Mouse (Mus musculus): ENCODE measurements at regions not wholly inside any gene's neighbourhood (a gene's known extent, or its start where the extent isn't known, plus 50 kb on each side); places are given as distances from the start of the nearest gene placed in this dataset.

DNA sequence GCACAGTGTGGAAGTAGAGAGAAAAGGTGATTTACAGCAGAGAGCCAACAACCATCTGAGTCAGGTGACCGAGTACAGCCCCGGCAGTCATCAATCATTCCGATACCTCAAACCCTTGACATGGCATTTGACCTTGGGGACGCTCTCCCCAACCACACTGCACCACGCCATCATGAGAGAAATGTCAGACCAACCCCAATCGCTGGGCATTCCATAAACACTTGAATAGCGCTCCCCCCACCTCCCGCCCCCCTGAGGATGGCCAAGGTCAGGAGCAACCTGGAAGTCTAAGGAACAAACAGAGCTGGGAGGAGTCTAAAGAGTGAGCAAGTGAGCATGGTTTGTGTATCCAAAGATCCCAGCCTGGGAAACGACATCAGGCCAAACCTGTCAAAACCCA lies 198.2 kb upstream of the Srrm4 start:
- no peak for DNase-seq (ENCODE audit: low spot score in 2 of 2)

DNA sequence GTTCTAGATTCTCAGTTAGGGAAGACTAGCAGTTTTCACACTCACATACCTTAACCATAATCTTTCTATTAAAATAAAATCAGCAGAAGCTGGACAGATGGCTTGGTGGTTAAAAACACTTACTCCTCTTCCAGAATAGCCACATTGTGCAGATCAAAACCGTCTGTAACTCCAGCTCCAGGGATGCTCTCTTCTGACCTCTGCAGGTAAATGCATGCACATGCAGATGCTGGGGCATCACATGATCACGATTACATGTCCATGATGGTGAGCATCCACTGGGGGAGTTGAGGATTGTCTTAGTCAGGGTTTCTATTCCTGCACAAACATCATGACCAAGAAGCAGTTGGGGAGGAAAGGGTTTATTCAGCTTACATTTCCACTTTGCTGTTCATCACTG lies 184.8 kb upstream of the Srrm4 start:
- no peak for DNase-seq (ENCODE audit: low spot score in 2 of 2)

DNA sequence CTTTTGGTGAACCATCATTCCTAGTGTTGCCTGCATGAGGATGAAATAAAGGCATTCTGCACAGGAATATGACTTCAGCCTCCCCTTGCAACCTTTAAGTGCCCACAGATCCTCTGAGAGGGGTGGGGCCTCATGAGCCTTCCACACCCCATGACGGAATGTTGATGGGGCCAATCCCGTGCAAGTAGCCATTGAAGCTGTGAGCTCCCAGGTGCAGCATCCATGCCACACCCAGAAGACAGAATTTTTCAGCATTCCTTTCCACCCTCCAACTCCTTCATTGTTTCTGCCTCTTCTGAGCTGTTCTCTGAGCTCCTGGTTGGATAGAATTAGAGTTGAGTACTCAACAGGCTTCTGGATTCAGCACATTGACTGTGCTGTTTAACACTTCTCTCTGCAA lies 174.6 kb upstream of the Srrm4 start:
- no peak for DNase-seq (ENCODE audit: low spot score in 2 of 2)

DNA sequence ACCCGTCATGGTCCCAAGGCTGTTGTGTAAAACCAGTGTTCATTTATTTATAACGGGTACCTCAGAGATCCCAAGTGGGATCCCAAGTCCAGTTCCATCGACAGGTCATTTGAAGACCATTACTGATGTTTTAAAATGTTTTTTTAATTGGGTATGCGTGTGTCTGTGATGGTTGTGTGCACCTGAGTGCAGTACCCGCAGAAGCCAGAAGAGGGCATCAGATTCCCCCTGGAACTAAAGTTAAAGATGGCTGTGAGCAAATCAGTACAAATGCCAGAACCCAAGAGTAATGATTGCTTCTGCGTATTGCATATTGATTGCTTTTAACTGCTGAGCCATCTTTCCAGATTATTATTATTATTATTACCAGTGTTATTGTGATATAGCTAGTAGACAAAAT lies 169.7 kb upstream of the Srrm4 start:
- no peak for DNase-seq (ENCODE audit: low spot score in 2 of 2)

DNA sequence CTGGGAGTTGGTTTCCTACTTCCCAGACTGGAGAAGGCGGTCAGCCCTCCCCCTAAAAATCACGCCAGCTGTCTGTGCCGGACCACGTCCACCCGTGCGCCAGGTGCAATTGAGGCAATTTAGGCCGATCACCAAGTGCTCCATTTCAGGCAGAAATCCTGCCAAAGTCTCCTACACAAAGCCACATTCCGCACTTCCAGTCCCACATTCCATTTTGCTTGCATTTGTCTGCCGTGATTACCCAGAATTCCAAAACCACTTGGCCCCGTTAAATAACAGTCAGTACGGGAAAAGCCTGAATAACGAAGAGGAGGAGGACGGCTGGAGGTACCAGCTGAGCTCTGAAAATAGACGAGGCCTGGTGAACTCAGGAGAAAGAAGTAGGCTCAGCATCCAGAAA lies 167.1 kb upstream of the Srrm4 start:
- DNase-seq (ENCODE audit: low spot score in 2 of 2), result peak; percentile 47 to 57

DNA sequence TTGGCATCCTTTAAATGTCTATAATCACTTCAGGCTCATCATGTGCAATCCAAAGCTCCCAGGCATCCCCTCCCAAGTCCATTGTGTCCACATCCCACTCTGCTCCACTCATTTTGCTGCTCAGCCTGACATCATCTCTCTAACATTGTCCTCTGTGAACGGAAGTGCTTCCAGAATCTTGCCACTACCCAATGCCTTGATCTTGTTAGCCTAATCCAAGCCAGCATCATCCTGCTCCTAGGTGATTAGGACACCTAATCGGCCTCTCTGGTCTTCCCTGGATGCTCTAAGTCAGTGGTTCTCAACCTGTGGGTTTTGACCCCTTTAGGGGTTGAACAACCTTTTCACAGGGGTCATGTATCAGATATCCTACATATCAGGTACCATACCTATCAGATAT lies 161.3 kb upstream of the Srrm4 start:
- no peak for DNase-seq (ENCODE audit: low spot score in 2 of 2)

DNA sequence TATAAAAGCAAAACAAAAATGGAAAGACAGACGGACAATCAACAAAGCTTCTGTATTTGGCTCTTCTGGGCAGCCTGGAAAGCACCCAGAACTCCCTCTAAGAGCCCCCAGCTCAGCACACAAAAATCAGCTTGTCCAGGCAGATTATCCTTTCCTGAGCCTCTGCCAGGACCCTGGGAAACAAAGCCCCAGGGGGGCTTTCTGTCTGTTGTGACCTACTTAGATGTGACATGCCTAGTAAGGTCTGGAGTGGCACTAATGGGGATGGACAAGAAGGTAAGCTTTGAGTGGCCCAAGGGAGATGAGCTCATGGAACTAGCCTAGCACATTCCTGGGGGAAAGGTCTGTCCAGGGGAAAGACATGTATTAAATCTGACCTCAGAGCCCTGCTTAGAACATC lies 160.5 kb upstream of the Srrm4 start:
- no peak for DNase-seq (ENCODE audit: low spot score in 2 of 2)

DNA sequence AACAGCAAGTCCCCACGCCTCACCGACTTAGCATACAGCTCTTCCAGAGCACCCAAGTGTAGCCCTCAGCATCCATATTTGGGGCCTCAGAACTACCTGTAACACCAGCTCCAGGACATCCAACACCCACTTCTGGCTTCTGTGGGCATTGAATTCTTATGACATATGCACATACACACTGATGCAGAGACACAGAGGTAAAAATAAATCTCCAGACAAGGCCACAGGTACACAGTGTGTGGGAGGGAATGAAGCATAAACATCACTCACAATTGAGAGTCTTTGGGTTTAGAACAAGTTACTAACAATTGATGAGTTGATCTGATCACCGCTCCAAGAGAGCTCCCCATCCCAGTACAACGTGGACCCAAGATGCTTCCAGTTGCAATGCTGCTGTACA lies 154.2 kb upstream of the Srrm4 start:
- DNase-seq (ENCODE audit: low spot score in 2 of 2), result no peak

DNA sequence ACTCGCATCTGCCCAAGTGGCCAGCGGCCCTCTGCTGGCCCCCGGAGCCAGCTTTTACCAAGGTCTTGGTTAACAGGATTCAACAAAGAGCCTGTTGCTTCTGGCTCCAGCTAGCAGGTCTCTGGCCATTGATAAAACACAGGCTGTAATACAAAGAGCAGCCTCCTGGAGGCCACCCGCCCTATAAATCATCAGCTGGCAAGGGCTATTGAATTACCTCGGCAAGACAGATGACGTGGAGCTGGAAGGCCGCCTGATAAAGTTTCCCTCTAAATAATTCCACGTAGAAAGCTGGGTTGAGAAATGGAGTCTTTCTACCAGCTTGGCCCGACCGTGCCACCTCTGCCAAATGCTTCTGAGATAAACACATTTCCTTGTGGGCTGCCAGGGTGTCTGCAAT lies 152.8 kb upstream of the Srrm4 start:
- DNase-seq (ENCODE audit: low spot score in 2 of 2), result no peak

DNA sequence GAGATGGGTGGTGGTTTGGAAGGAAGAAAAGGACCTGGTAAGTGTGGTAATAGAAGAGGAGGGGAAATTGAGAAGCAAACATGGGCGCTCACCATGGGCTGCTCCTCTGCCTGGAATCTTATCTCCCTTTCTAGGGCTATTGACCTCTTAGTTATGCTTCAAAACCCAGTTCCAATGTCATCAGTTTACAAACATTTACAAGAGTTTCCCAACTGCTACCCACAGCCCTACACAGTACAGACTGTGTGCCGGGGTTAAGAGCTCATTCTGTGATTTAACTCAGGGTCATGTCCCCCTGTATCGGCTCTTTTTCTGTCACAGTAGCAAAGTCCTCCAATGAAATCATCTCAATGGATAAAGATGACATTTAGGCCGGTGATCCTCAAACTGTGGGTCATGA lies 144.0 kb upstream of the Srrm4 start:
- no peak for DNase-seq (ENCODE audit: low spot score in 2 of 2)

DNA sequence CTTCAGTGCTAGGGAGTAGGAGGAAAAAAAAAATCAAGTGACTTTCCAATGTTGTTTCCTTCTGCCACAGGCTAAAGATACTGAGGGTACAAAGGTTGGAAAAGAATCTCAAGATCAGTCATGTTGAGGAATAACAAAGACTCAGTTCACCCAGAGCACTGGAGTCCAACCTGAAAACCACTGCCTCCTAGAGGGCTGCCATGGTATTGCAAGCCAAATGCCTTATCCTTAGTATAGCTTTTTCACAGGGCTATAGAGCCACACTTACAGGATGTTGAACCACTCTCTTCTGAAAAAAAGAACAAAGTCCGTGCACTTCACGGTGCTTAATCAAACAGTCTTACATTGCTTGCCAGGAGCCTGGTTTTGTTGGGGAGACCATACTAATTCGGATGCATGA lies 139.9 kb upstream of the Srrm4 start:
- no peak for DNase-seq (ENCODE audit: low spot score in 2 of 2)

DNA sequence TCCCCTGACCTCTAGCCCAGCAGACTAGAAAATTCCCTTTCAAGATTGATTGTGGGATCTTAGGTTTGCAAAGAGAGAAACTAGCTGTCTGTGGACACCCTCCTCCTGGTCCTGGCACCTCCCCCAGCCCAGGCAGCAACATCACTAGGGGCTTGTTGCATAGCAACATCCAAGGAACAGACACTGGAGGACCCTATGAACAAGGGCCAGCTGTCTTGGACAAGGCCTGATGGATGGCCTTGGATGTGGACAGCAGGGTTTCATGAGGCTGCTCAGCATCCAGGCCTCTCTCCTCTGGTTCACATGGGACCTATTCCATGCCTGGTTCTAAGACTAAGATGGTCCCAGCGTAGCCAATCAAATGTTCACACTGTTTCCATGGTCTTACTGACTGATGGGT lies 127.6 kb upstream of the Srrm4 start:
- no peak for DNase-seq (ENCODE audit: low spot score in 2 of 2)

DNA sequence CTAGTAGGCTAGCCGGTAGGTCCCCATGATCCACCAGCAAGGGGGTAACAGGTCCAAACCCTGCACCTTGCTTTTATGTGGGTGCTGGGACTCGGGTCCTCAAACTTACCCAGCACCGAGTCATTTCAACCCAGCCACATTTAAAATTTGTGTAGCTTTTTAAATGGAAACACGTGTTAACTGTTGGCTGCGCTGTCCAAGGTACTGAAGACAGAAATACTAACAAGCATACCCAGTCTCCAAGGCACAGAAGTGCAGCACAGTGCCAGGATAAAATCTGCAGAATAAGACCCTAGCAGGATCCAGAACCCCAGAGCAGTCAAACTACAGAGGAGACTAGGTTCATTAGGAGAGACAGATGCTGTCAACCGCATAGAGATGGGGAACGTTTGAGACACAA lies 122.6 kb upstream of the Srrm4 start:
- DNase-seq (ENCODE audit: low spot score in 2 of 2), result no peak

DNA sequence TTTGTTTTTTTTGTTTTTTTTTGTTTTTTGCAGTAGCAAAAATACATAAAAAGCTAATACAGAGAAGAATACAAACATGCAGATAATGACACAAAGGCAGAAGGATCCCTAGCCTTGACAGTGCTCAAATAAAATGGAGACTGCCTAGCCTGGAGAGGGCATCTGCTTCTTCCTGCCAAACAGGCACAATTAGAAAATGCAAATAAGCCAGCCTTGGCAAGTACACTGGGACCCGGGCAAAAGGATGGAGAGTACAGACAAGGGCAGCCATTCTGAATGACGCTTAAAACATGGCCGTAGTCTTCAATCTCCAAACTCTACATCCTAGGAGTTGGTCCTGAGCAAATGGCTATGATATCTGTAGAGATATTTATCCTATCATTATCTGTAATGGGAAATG lies 120.4 kb upstream of the Srrm4 start:
- DNase-seq (ENCODE audit: low spot score in 2 of 2), result no peak

DNA sequence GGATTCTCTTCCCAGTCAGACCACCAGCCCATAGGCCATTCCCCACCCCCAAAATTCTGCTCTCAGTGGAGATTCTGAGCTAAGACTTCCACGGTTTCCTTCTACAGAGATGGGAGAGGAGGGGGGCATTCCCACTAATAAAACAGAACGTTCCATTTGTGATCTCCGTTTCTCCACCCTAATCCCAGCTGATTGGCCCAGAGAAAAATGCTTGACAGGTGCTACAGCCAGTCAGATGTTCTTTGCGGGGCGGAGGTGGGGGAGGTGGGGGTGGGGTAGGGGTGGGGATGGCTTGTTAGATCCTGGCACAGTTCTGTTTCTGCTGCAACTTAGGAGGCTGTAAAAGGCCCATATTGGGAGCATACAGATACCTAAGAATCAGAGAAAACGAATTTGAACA lies 116.9 kb upstream of the Srrm4 start:
- DNase-seq (ENCODE audit: low spot score in 2 of 2), result no peak

DNA sequence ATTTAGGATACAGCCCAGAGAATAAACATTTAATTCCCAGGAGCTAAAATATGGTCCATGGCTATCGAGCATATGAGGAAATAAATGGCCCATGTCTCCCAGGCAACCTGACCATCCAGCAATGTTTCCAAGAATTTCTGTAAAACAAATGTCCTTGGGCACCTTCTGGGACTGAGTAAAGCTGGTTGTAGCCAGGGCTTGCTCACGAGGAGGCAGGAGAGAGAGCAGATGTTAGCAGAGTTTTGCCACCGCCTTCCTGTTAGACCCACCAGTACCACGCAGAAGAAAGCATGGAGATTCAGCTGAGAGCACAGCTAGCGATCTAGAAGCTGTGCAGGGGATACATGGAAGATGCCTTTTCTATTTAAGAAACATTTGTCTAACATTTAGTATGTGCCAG lies 70.8 kb upstream of the Srrm4 start:
- DNase-seq (ENCODE audit: low spot score in 2 of 2), result no peak

DNA sequence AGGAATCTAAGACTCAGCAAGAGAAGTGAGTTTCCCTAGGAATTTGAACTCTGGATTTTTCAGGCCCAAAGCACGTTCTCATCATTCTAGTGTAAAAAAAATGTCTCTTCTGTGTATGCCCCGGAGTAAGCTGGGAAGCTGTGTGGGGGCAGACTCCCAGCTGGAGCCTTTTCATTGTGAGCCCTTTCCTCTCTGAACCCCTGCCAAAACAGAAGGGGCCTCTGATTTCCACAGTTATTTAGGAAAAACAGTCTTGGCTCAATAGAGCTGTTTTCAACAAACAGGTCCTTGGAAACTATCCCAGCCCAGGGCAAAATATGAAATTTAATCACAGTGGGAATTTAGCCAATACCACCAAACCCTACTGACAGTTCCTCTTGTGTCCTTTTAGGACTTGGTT lies 70.2 kb upstream of the Srrm4 start:
- DNase-seq (ENCODE audit: low spot score in 2 of 2), result peak; percentile 7 to 23

DNA sequence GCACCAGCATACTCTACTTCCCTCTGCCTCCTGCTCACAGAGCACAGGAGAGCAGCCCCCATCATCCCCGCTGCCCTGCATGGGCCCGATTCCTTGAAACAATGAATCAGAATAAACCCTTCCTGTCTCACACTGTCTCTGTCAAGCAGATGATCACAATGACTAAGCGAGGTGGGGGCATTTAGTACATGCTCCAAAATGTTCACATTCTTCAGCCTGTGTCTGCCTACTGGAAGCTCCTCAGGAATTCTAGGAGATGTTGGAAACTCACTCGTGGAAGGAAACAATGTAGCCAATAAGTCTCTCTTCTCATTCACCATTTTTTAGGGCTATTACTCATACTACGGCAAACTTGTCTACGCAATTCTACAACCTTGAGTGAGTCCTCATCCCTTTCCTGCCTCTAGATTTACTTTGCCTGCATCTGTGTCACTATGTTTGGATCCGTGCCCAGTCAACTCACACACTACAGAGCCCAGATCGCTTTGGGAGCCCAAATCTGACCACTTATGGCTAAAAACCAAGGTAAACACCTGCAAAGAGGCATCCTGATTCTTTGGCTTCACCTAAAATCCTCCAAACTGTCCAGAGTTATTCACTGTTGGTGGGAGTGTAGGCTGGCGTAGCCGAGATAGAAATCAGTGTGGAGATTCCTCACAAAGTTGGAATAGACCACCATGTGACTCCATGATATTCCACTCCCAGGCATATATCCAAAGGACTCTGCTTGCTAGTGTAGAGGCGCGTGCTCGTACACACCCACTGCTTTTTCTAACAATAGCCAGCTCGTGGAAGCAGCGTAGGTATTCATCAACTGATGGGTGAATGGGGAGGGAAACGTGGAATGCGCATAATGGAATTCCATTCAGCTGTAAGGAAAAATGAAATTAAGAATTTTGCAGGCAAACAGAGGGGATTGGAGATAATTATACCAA lies 63.1 kb upstream of the Srrm4 start:
- peak; percentile 10 to 23 for DNase-seq (ENCODE audit: low spot score in 2 of 2)
